Mouse (Mus musculus): Measurements from ENCODE around the gene Vmn1r188. TPM values are rescaled to one million over a fixed set of nuclear protein-coding genes. Genes with fewer than 3 reads are reported as not detected.
"Not testable (repeated sequence)": the region's sequence is repeated elsewhere in the genome, so short reads cannot be mapped to it uniquely, and the experiment has no call there.

Vmn1r188 gene
- polyA plus RNA-seq, 1 experiment from 2014 or later, result not detected

DNA sequence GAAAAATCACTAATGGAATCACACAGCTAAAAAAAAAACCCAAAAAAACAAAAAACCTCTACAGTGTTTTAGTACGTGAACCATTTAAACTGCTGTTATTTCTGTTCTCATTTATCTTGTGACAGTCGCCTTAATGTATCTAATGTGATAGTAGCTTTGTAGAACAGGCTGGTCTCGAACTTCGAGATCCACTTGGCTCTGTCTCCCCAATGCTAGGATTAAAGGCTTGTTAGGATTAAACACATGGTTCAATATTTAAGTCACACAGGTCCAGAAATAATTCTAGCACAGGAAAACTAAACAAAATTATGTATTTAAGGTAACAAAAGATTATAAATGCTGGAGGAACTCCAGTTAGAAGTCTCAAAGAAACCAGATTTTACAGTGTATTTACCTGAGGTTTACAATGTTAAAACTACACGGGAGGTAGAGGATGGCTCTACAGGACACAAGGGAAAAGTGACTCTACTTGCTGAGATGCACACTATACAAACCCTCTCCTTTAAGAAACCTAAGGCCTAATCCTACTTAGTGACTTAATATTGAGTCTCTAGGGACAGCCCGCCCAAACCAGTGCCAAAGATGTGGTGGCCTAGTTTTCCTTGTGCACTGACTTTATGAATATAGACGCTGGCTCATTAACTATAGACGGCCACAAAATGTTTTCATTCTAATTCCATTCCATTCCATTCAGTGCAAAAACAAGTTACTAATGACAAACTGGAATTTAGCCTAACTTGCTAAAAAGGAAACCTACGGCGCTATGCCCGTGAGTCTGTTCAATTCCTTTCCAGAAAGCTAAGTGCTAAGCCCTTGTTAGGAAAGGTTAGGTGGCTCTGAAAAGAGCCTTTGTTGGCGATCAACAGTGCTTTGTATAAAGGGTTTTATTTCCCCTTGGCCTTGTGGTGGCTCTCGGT lies 42.3 kb upstream of the Vmn1r188 start:
- no peak for ATAC-seq (ENCODE audit: low FRiP score, low read depth)
- Histone ChIP-seq H3K9me3 (no peaks in the 10 kb centered on the region), H3K27me3 (replicated peaks) (no peaks in the 10 kb centered on the region), H3K27ac (peak overlapping the region; percentile 76), H3K4me2 (replicated peaks) (peak overlapping the region; percentile 72), H3K9ac (peak overlapping the region; percentile 51), H3K4me3 (peak overlapping the region; percentile 31), H3K36me3 (no peaks in the 10 kb centered on the region), H3K4me1 (peaks cover 18% of the 10 kb centered on the region)
- WGBS, result 3% methylated on average over 13 of the region's 13 CpGs

DNA sequence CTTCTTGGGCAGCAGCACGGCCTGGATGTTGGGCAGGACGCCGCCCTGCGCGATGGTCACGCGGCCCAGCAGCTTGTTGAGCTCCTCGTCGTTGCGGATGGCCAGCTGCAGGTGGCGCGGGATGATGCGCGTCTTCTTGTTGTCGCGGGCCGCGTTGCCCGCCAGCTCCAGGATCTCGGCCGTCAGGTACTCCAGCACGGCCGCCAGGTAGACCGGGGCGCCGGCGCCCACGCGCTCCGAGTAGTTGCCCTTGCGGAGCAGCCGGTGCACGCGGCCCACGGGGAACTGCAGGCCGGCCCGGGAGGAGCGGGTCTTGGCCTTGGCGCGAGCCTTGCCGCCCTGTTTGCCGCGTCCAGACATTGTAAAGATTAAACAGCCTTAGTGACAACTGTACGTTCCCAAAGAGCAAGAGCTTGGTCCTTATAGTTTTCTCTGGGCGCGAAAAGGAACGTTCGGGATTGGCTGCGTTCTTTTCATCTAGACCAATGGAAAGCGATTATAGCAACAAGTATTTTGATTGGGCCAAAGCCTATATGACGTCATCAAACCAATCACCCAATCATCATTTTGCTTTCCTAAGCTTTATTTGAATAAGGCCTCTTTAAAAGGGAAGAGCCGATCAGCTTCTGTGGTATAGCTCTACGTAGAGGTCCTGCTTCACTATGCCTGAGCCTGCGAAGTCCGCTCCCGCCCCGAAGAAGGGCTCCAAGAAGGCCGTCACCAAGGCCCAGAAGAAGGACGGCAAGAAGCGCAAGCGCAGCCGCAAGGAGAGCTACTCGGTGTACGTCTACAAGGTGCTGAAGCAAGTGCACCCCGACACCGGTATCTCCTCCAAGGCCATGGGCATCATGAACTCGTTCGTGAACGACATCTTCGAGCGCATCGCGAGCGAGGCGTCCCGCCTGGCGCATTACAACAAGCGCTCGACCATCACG lies 41.4 kb upstream of the Vmn1r188 start, which contains the start of the genes Hist1h2ag and Hist1h2bj:
Gene Hist1h2ag (minus strand): TSS at position 377 of the 935 bp plus-strand sequence.
Gene Hist1h2bj (plus strand): TSS at position 647 of the 935 bp plus-strand sequence.
- under 1% methylated on average over 47 of the region's 80 CpGs for WGBS
- H3K36me3 ChIP-seq; H3K27me3 ChIP-seq (replicated peaks); H3K9me3 ChIP-seq: not testable (repeated sequence)
- Histone ChIP-seq H3K27ac (peak within 1 kb of the TSS; percentile 76), H3K4me2 (replicated peaks) (peak within 1 kb of the TSS; percentile 72), H3K9ac (peak within 1 kb of the TSS; percentile 51), H3K4me3 (peak within 1 kb of the TSS; percentile 36), H3K4me1 (peaks cover 18% of the 10 kb centered on the region)
- ATAC-seq (ENCODE audit: low FRiP score, low read depth), result peak; percentile 92

DNA sequence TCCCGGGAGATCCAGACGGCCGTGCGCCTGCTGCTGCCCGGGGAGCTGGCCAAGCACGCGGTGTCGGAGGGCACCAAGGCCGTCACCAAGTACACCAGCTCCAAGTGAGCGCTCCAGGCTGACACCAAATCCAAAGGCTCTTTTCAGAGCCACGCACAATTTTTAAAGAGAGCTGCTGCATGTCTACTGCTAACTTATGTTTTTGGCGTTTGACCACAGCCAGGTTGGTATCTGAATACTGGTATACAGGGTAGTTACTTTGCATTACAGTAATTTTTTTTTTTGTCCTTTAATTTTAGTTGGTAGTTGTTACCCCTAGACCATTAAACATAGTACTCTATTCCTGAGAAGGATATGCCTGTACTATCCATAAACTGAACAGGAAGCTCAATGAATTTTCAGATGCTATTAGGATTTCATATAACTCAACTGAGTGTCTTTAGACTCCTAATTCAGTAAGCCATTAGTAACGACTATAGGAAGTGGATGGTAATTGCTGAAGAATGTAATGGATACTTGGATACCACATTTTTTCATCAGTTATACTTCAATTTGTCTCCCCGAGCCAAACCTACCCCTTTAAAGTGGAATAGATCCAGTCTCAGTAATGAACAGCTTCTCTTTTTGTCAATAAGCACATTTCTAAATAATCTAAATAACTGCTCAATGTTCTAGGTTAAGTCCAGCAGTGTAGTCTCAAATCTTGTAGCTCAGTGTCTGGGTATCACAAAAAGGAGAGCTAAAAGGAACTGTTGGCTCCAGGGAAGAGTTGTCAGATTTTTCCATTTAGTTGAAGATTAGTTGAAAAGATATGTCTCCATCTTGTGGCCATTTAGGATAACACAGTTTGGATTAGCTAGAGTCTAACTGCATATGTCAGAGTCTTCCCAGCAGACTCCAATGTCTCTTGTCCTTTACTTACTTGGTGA lies 40.5 kb upstream of the Vmn1r188 start:
- WGBS, result under 1% methylated on average over 14 of the region's 14 CpGs

DNA sequence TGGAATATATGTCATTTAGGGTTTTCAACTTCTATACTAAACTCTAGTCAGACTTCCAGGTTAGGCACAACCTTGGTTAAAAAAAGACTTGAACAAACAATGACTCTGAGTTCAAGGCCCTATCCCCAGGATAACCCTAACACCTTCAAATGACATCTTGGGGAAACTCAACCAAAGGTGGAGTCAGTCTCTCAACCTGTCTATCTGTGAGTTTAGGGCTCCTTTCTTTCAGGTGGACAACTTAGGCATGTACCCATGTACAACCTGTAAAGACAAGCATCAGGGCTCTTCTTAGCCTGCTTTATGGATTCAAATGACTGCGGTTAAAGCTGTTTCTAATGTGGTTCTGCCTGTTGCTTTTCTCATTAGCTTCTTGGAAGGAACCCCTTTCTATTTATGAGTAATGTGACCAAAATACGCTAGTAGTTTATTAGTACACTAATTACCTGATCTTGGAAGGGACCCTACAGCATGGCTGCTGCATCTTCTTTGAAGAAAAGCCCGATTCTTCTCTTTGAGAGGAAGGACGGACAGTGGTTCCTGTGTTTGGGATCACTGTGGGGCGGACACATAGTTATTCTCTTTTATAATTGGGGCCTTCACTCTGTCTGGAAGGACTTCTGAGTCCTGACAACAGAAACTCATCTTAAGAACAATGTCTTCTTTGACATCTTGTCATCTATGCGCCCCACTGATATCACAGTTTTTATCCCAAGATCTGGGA lies 39.6 kb upstream of the Vmn1r188 start:
- WGBS, result 88% methylated on average over 6 of the region's 6 CpGs
- no peak for ATAC-seq (ENCODE audit: low FRiP score, low read depth)
- no peak overlapping the region for H3K4me3 ChIP-seq

More for the DNA sequence above, 40.5 kb upstream of the Vmn1r188 start:
- Histone ChIP-seq H3K27ac (peak overlapping the region; percentile 53; the same call in 1 of the 2 replicates), H3K4me1 (peaks cover 18% of the 10 kb centered on the region), H3K36me3 (no peaks in the 10 kb centered on the region), H3K9me3 (no peaks in the 10 kb centered on the region), H3K4me2 (replicated peaks) (peak overlapping the region; percentile 72), H3K27me3 (replicated peaks) (no peaks in the 10 kb centered on the region), H3K9ac (peak overlapping the region; percentile 48; the same call in 1 of the 2 replicates), H3K4me3 (peak overlapping the region; percentile 36)
- peak; percentile 34 for ATAC-seq (ENCODE audit: low FRiP score, low read depth)

DNA sequence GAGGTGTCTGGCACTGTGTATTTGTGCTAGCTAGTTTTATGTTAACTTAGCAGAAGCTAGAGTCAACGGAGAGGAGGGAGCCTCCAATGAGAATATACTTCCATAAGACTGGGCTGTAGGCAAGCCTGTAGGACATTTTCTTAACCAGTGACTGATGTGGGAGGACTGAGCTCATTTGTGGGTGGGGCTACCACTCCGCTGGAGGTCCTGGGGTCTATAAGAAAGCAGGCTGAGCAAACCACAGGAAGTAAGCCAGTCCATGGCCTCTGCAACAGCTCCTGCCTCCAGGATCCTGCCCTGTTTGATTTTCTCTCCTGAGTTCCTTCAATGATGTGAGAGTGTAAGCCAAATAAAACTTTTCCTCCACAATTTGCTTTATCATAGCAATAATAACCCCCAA lies 38.9 kb upstream of the Vmn1r188 start:
- no peak overlapping the region for H3K27ac ChIP-seq
- no peak overlapping the region for H3K4me2 ChIP-seq (replicated peaks)
- H3K4me3 ChIP-seq, result no peak overlapping the region
- H3K9ac ChIP-seq, result no peak overlapping the region
- no peaks in the 10 kb centered on the region for H3K36me3 ChIP-seq
- peaks cover 17% of the 10 kb centered on the region for H3K4me1 ChIP-seq
- 56% methylated on average over 2 of the region's 2 CpGs for WGBS
- ATAC-seq (ENCODE audit: low FRiP score, low read depth), result no peak
- no peaks in the 10 kb centered on the region for H3K9me3 ChIP-seq
- H3K27me3 ChIP-seq (replicated peaks), result no peaks in the 10 kb centered on the region

More for the DNA sequence above, 39.6 kb upstream of the Vmn1r188 start:
- Histone ChIP-seq H3K4me1 (peaks cover 18% of the 10 kb centered on the region), H3K4me2 (replicated peaks) (peak overlapping the region; percentile 72), H3K36me3 (no peaks in the 10 kb centered on the region), H3K27me3 (replicated peaks) (no peaks in the 10 kb centered on the region), H3K9ac (no peak overlapping the region), H3K9me3 (no peaks in the 10 kb centered on the region), H3K27ac (no peak overlapping the region)

DNA sequence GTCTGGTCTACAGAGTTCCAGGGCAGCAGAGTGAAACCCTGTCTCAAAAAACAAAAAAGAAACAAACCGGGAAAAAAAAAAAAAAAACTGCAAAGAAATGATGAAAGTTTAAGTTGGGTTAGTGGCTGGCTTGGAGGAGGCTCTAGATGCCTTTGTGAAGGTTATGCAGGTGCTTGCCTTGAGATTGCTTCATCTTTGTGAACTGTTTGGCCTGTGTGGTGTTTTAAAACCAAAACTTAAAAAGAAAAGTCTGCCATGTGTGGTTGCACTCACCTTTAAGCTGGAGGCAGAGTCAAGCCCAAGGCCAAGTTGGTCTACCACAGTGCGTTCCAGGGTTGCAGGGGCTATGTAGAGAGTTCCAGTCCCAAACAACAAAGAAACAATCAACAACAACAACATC lies 35.2 kb upstream of the Vmn1r188 start:
- 91% methylated on average over 2 of the region's 2 CpGs for WGBS
- H3K27me3 ChIP-seq (replicated peaks), result no peaks in the 10 kb centered on the region
- no peak overlapping the region for H3K4me2 ChIP-seq (replicated peaks)
- H3K9me3 ChIP-seq, result no peaks in the 10 kb centered on the region
- H3K36me3 ChIP-seq, result no peaks in the 10 kb centered on the region
- no peak overlapping the region for H3K27ac ChIP-seq
- H3K4me3 ChIP-seq, result no peak overlapping the region
- no peak overlapping the region for H3K9ac ChIP-seq
- no peak for ATAC-seq (ENCODE audit: low FRiP score, low read depth)
- 0 out of 2 replicates have a peak, but pooled peaks cover 7% of the 10 kb centered on the region for H3K4me1 ChIP-seq

DNA sequence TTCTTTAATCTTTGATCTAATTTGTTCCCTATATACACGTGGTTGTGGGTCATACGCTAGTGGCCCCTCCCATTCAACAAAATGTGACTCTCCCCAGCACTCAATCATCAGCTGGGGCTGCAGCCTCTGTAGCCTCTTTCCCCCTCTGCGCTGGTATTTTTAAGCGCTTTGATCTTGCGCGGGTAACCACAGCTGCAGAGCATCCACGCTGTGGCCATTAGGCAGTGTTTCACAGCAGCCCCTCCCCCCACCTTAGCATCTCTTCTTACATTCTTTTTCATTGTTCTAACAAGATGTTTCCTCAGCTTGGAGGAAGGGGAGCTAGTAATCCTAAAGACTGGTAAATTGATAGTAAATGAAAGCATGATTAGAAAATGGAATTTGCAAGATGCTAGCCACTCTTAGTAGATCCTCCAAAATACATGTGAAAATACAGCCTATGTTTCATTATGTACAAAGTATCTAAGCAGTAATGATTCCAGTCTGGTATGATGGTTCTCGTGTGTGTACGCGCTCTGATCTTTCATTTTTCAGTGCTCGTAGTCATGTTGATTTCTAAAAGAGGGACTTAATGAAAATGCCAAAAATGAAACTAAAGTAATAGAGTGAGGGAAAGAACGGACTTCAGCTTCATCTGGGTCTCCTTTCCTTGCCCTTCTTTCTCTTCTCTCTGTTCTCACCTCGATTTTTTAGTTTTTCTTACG lies 34.4 kb upstream of the Vmn1r188 start:
- no peaks in the 10 kb centered on the region for H3K27me3 ChIP-seq (replicated peaks)
- no peaks in the 10 kb centered on the region for H3K9me3 ChIP-seq
- WGBS, result 1% methylated on average over 14 of the region's 14 CpGs
- no peaks in the 10 kb centered on the region for H3K36me3 ChIP-seq
- H3K4me2 ChIP-seq (replicated peaks), result peak overlapping the region; percentile 58
- peak; percentile 51 for ATAC-seq (ENCODE audit: low FRiP score, low read depth)
- H3K4me3 ChIP-seq, result peak overlapping the region; percentile 36
- H3K9ac ChIP-seq, result peak overlapping the region; percentile 38
- peak overlapping the region; percentile 5; the same call in 1 of the 2 replicates for H3K27ac ChIP-seq
- H3K4me1 ChIP-seq, result 0 out of 2 replicates have a peak, but pooled peaks cover 4% of the 10 kb centered on the region

DNA sequence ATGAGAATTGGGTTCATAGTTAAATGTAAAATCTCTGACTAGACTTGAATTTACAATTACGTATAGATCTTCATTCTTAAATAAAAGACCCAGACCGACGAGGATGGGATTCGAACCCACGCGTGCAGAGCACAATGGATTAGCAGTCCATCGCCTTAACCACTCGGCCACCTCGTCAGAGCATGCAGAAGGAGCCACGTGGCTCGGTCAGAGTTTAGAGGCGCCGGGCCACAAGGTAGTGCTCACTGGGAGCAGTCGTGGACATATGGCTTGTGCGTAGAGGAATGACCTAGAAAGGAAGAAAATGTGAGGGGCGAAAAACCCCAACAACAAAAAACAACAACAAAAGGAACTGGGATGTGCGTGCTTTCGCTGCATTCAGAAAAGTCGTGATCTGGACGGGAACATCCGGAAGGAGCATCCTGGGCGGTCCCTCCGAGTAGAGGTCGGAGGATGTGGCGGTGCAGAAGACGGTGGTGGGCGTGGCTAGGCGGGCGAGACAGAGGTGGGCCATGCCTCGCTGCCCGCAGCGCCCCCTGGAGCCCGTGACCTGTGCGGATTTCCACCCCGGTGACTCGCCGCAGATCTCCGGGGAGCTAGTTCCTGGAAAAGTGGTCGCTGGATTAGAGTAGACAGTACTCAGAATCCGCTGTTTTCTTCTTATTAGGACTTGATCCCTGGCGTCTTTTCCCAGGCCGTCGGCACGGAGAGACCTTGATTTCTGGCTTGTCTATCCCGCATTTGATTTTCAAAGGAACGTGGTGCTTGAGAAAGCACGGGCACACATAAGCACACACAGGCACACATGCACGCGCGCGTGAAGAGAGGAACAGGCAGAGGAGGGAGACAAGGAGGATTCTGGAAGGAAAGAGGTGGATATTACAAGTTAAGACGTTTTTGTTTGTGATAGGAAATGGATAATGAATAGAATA lies 33.4 kb upstream of the Vmn1r188 start:
- Histone ChIP-seq H3K4me3 (peak overlapping the region; percentile 36), H3K27ac (peak overlapping the region; percentile 60; the same call in 1 of the 2 replicates), H3K36me3 (no peaks in the 10 kb centered on the region), H3K27me3 (replicated peaks) (no peaks in the 10 kb centered on the region), H3K4me2 (replicated peaks) (peak overlapping the region; percentile 58), H3K9ac (peak overlapping the region; percentile 59), H3K9me3 (no peaks in the 10 kb centered on the region), H3K4me1 (0 out of 2 replicates have a peak, but pooled peaks cover 4% of the 10 kb centered on the region)
- ATAC-seq (ENCODE audit: low FRiP score, low read depth), result peak; percentile 96
- under 1% methylated on average over 52 of the region's 52 CpGs for WGBS

DNA sequence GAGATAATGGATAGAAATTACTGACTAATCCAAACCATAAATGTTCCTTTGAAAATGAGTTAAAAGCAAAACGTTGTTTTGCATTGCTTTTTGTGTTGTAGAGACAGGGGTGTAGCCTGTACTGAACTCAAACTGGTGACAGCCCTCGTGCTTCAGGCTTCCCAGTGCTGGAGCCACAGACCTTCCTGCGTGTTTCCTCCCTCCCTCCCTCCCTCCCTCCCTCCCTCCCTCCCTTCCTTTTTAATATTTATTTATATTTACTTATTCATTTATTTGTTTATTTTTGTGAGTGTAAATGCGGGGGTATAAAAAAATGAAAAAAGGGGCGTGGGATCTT lies 32.7 kb upstream of the Vmn1r188 start:
- Histone ChIP-seq H3K27ac (no peak overlapping the region), H3K9ac (peak overlapping the region; percentile 59; the same call in 1 of the 2 replicates), H3K9me3 (no peaks in the 10 kb centered on the region), H3K27me3 (replicated peaks) (no peaks in the 10 kb centered on the region), H3K4me1 (0 out of 2 replicates have a peak, but pooled peaks cover 4% of the 10 kb centered on the region), H3K4me3 (peak overlapping the region; percentile 36), H3K4me2 (replicated peaks) (peak overlapping the region; percentile 58), H3K36me3 (no peaks in the 10 kb centered on the region)
- WGBS, result 11% methylated on average over 5 of the region's 5 CpGs
- peak; percentile 63 for ATAC-seq (ENCODE audit: low FRiP score, low read depth)
